Mouse (Mus musculus) midbrain, embryonic 12.5 days (tissue): ENCODE results near the gene Sgms1. TPM values are rescaled to one million over a fixed set of nuclear protein-coding genes. Genes with fewer than 3 reads are reported as not detected.

Source experiments
- ATAC-seq: fragments of 200-750 bp; cut with Nextera tagmentation; 2 replicates; pipeline ENCODE4 v1.8.0; 2017; ENCODE audit warnings: low read depth, moderate TSS enrichment, moderate library complexity; ENCODE audit not compliant: low FRiP score
- H3K27ac ChIP-seq: fragments of 300-500 bp; sonication (generic); replicated peaks from 2 replicates; pipeline ENCODE4 v1.5.1; 2016; ENCODE audit warnings: mild to moderate bottlenecking
- H3K27me3 ChIP-seq: fragments of 300-500 bp; sonication (generic); 2 replicates; pipeline ENCODE4 v1.6.1; 2016; ENCODE audit warnings: mild to moderate bottlenecking
- H3K36me3 ChIP-seq: fragments of 300-500 bp; sonication (generic); 2 replicates; pipeline ENCODE4 v1.6.1; 2016
- H3K4me1 ChIP-seq: fragments of 300-500 bp; sonication (generic); 2 replicates; pipeline ENCODE4 v1.6.1; 2016
- H3K4me2 ChIP-seq: fragments of 300-500 bp; sonication (generic); replicated peaks from 2 replicates; pipeline ENCODE4 v1.6.1; 2016; ENCODE audit warnings: mild to moderate bottlenecking, moderate library complexity
- H3K4me3 ChIP-seq: fragments of 300-500 bp; sonication (generic); 2 replicates; pipeline ENCODE4 v1.5.1; 2016; ENCODE audit warnings: mild to moderate bottlenecking
- H3K9ac ChIP-seq: fragments of 300-500 bp; sonication (generic); replicated peaks from 2 replicates; pipeline ENCODE4 v1.6.1; 2016; ENCODE audit warnings: mild to moderate bottlenecking, moderate library complexity
- H3K9me3 ChIP-seq: fragments of 300-500 bp; sonication (generic); 2 replicates; pipeline ENCODE4 v1.6.1; 2016; ENCODE audit warnings: mild to moderate bottlenecking
- WGBS: fragments of 180-500 bp; shearing (Covaris S2); methylation state at CpG from one replicate; pipeline ENCODE4 v1.1.7; 2016; 5-methylcytosine and 5-hydroxymethylcytosine counted together
- polyA plus RNA-seq: library from polyadenylated mRNA; unstranded; fragments of >200 nt; fragmentation: Nextera tagmentation; extraction: Ambion mirVana; gene quantifications from 2 replicates; pipeline ENCODE4 v1.2.1, GENCODE M21; 2016

Sgms1 gene
- polyA plus RNA-seq, 1 experiment from 2014 or later = 15.1 TPM

- peaks cover 3% of the 10 kb centered on the region; the same call in 1 of the 2 replicates for H3K4me1 ChIP-seq
- 94% methylated on average over 17 of the region's 17 CpGs for WGBS
- H3K27ac ChIP-seq = no peak overlapping the region
- H3K36me3 ChIP-seq = no peaks in the 10 kb centered on the region
- no peak overlapping the region for H3K9ac ChIP-seq
- H3K4me3 ChIP-seq = no peak overlapping the region
- no peaks in the 10 kb centered on the region for H3K27me3 ChIP-seq
- no peak overlapping the region for H3K4me2 ChIP-seq
- no peaks in the 10 kb centered on the region for H3K9me3 ChIP-seq
- no peak for ATAC-seq
Observed at GRCm38 (mm10) chr19:32332779-32333460, 56.6 kb downstream of the Sgms1 start.

- no peak overlapping the region for H3K4me2 ChIP-seq
- H3K27ac ChIP-seq = no peak overlapping the region
- H3K9me3 ChIP-seq = no peaks in the 10 kb centered on the region
- H3K27me3 ChIP-seq = no peaks in the 10 kb centered on the region
- H3K4me1 ChIP-seq = no peaks in the 10 kb centered on the region
- no peak overlapping the region for H3K9ac ChIP-seq
- WGBS = 82% methylated on average over 3 of the region's 3 CpGs
- ATAC-seq = no peak
- H3K36me3 ChIP-seq = no peaks in the 10 kb centered on the region
- no peak overlapping the region for H3K4me3 ChIP-seq
Observed at GRCm38 (mm10) chr19:32330231-32330630, 59.3 kb downstream of the Sgms1 start.

GRCm38 (mm10) chr19:32329511-32329910, 60.0 kb downstream of the Sgms1 start:
- WGBS = 90% methylated on average over 5 of the region's 5 CpGs
- H3K27me3 ChIP-seq = no peaks in the 10 kb centered on the region

GRCm38 (mm10) chr19:32328089-32328828, 61.3 kb downstream of the Sgms1 start:
- H3K9me3 ChIP-seq = no peaks in the 10 kb centered on the region
- H3K4me1 ChIP-seq = no peaks in the 10 kb centered on the region
- H3K27me3 ChIP-seq = no peaks in the 10 kb centered on the region
- no peak overlapping the region for H3K4me3 ChIP-seq
- H3K9ac ChIP-seq = no peak overlapping the region
- 52% methylated on average over 2 of the region's 2 CpGs for WGBS
- no peaks in the 10 kb centered on the region for H3K36me3 ChIP-seq
- no peak overlapping the region for H3K4me2 ChIP-seq
- no peak overlapping the region for H3K27ac ChIP-seq
- ATAC-seq = no peak

More at GRCm38 (mm10) chr19:32329511-32329910, 60.0 kb downstream of the Sgms1 start:
- H3K4me2 ChIP-seq = no peak overlapping the region
- no peak overlapping the region for H3K9ac ChIP-seq
- no peak for ATAC-seq
- no peak overlapping the region for H3K27ac ChIP-seq
- no peaks in the 10 kb centered on the region for H3K36me3 ChIP-seq
- no peak overlapping the region for H3K4me3 ChIP-seq
- no peaks in the 10 kb centered on the region for H3K9me3 ChIP-seq
- no peaks in the 10 kb centered on the region for H3K4me1 ChIP-seq

- 62% methylated on average over 4 of the region's 4 CpGs for WGBS
- no peak overlapping the region for H3K9ac ChIP-seq
- H3K4me1 ChIP-seq = peaks cover 6% of the 10 kb centered on the region
- no peak overlapping the region for H3K4me3 ChIP-seq
- no peak overlapping the region for H3K27ac ChIP-seq
- ATAC-seq = no peak
- H3K27me3 ChIP-seq = no peaks in the 10 kb centered on the region
- no peaks in the 10 kb centered on the region for H3K36me3 ChIP-seq
- H3K9me3 ChIP-seq = no peaks in the 10 kb centered on the region
- no peak overlapping the region for H3K4me2 ChIP-seq
Observed at GRCm38 (mm10) chr19:32326621-32327021, 62.9 kb downstream of the Sgms1 start.

GRCm38 (mm10) chr19:32326156-32326555, 63.4 kb downstream of the Sgms1 start:
- Histone ChIP-seq H3K27me3 (no peaks in the 10 kb centered on the region), H3K27ac (no peak overlapping the region), H3K4me1 (peaks cover 6% of the 10 kb centered on the region), H3K9me3 (no peaks in the 10 kb centered on the region), H3K9ac (no peak overlapping the region), H3K4me3 (no peak overlapping the region), H3K36me3 (no peaks in the 10 kb centered on the region), H3K4me2 (no peak overlapping the region)
- 81% methylated on average over 3 of the region's 3 CpGs for WGBS
- ATAC-seq = no peak

- 65% methylated on average over 10 of the region's 10 CpGs for WGBS
- no peaks in the 10 kb centered on the region for H3K27me3 ChIP-seq
- H3K36me3 ChIP-seq = no peaks in the 10 kb centered on the region
- H3K27ac ChIP-seq = no peak overlapping the region
- H3K4me1 ChIP-seq = peaks cover 6% of the 10 kb centered on the region
- H3K4me3 ChIP-seq = no peak overlapping the region
- H3K9ac ChIP-seq = no peak overlapping the region
- ATAC-seq = no peak
- no peaks in the 10 kb centered on the region for H3K9me3 ChIP-seq
- no peak overlapping the region for H3K4me2 ChIP-seq
Observed at GRCm38 (mm10) chr19:32325100-32325768, 64.3 kb downstream of the Sgms1 start.

- H3K27ac ChIP-seq = no peak overlapping the region
- no peaks in the 10 kb centered on the region for H3K27me3 ChIP-seq
- WGBS = 86% methylated on average over 1 of the region's 1 CpGs
- H3K9ac ChIP-seq = no peak overlapping the region
- H3K4me1 ChIP-seq = peaks cover 7% of the 10 kb centered on the region
- no peak for ATAC-seq
- no peaks in the 10 kb centered on the region for H3K36me3 ChIP-seq
- no peak overlapping the region for H3K4me2 ChIP-seq
- H3K9me3 ChIP-seq = no peaks in the 10 kb centered on the region
- no peak overlapping the region for H3K4me3 ChIP-seq
Observed at GRCm38 (mm10) chr19:32324550-32324949, 65.0 kb downstream of the Sgms1 start.

GRCm38 (mm10) chr19:32323070-32323469, 66.4 kb downstream of the Sgms1 start:
- Histone ChIP-seq H3K9ac (no peak overlapping the region), H3K36me3 (no peaks in the 10 kb centered on the region), H3K4me1 (peaks cover 14% of the 10 kb centered on the region), H3K27me3 (no peaks in the 10 kb centered on the region), H3K4me3 (no peak overlapping the region), H3K4me2 (no peak overlapping the region), H3K9me3 (no peaks in the 10 kb centered on the region), H3K27ac (no peak overlapping the region)
- ATAC-seq = no peak
- 64% methylated on average over 11 of the region's 11 CpGs for WGBS

GRCm38 (mm10) chr19:32322429-32323035, 67.0 kb downstream of the Sgms1 start:
- 32% methylated on average over 3 of the region's 3 CpGs for WGBS
- ATAC-seq = no peak

GRCm38 (mm10) chr19:32320366-32320666, 69.2 kb downstream of the Sgms1 start:
- H3K9ac ChIP-seq = no peak overlapping the region
- ATAC-seq = no peak
- H3K4me1 ChIP-seq = peaks cover 14% of the 10 kb centered on the region
- no peak overlapping the region for H3K4me2 ChIP-seq
- H3K9me3 ChIP-seq = no peaks in the 10 kb centered on the region
- no peaks in the 10 kb centered on the region for H3K27me3 ChIP-seq
- H3K27ac ChIP-seq = no peak overlapping the region
- no peaks in the 10 kb centered on the region for H3K36me3 ChIP-seq
- no peak overlapping the region for H3K4me3 ChIP-seq
- 63% methylated on average over 4 of the region's 4 CpGs for WGBS

More at GRCm38 (mm10) chr19:32322429-32323035, 67.0 kb downstream of the Sgms1 start:
- no peak overlapping the region for H3K4me2 ChIP-seq
- H3K36me3 ChIP-seq = no peaks in the 10 kb centered on the region
- peaks cover 14% of the 10 kb centered on the region for H3K4me1 ChIP-seq
- H3K27me3 ChIP-seq = no peaks in the 10 kb centered on the region
- H3K9me3 ChIP-seq = no peaks in the 10 kb centered on the region
- H3K9ac ChIP-seq = no peak overlapping the region
- no peak overlapping the region for H3K4me3 ChIP-seq
- H3K27ac ChIP-seq = no peak overlapping the region
